Mouse (Mus musculus): ENCODE measurements around the gene Gp5. TPM values are rescaled to one million over a fixed set of nuclear protein-coding genes. Genes with fewer than 3 reads are reported as not detected.

The Gp5 gene
- polyA plus RNA-seq, 1 experiment, result 0.96 TPM

GRCm38 (mm10) chr16:30302686-30303085 lies 7.9 kb downstream of the Gp5 start:
- TF ChIP-seq CTCF (IDR thresholded peaks at IDR 0.05; ENCODE audit: borderline replicate concordance, extremely low read depth, insufficient read depth, insufficient read length) (no peak), POLR2A (IDR thresholded peaks at IDR 0.05; ENCODE audit: borderline replicate concordance, extremely low read depth, insufficient read depth, insufficient read length, poor library complexity, severe bottlenecking) (no peak)
- DNase-seq (ENCODE audit: low read depth), result no peak

GRCm38 (mm10) chr16:30299711-30300277 lies 10.8 kb downstream of the Gp5 start:
- TF ChIP-seq CTCF (IDR thresholded peaks at IDR 0.05; ENCODE audit: borderline replicate concordance, extremely low read depth, insufficient read depth, insufficient read length) (no peak), POLR2A (IDR thresholded peaks at IDR 0.05; ENCODE audit: borderline replicate concordance, extremely low read depth, insufficient read depth, insufficient read length, poor library complexity, severe bottlenecking) (no peak)
- DNase-seq (ENCODE audit: low read depth), result no peak

- TF ChIP-seq CTCF (IDR thresholded peaks at IDR 0.05; ENCODE audit: borderline replicate concordance, extremely low read depth, insufficient read depth, insufficient read length), result no peak
- TF ChIP-seq POLR2A (IDR thresholded peaks at IDR 0.05; ENCODE audit: borderline replicate concordance, extremely low read depth, insufficient read depth, insufficient read length, poor library complexity, severe bottlenecking), result no peak
- no peak for DNase-seq (ENCODE audit: low read depth)
Observed at GRCm38 (mm10) chr16:30297450-30297849, 13.1 kb downstream of the Gp5 start.

GRCm38 (mm10) chr16:30296601-30297275 lies 13.8 kb downstream of the Gp5 start:
- TF ChIP-seq POLR2A (IDR thresholded peaks at IDR 0.05; ENCODE audit: borderline replicate concordance, extremely low read depth, insufficient read depth, insufficient read length, poor library complexity, severe bottlenecking) (no peak), CTCF (IDR thresholded peaks at IDR 0.05; ENCODE audit: borderline replicate concordance, extremely low read depth, insufficient read depth, insufficient read length) (no peak)
- no peak for DNase-seq (ENCODE audit: low read depth)

- TF ChIP-seq CTCF (IDR thresholded peaks at IDR 0.05; ENCODE audit: borderline replicate concordance, extremely low read depth, insufficient read depth, insufficient read length) (no peak), POLR2A (IDR thresholded peaks at IDR 0.05; ENCODE audit: borderline replicate concordance, extremely low read depth, insufficient read depth, insufficient read length, poor library complexity, severe bottlenecking) (no peak)
- DNase-seq (ENCODE audit: low read depth), result no peak
Observed at GRCm38 (mm10) chr16:30295106-30295505, 15.5 kb downstream of the Gp5 start.

GRCm38 (mm10) chr16:30290436-30290835 lies 20.1 kb downstream of the Gp5 start:
- TF ChIP-seq CTCF (IDR thresholded peaks at IDR 0.05; ENCODE audit: borderline replicate concordance, extremely low read depth, insufficient read depth, insufficient read length) (no peak), POLR2A (IDR thresholded peaks at IDR 0.05; ENCODE audit: borderline replicate concordance, extremely low read depth, insufficient read depth, insufficient read length, poor library complexity, severe bottlenecking) (no peak)
- DNase-seq (ENCODE audit: low read depth), result peak; percentile 31

GRCm38 (mm10) chr16:30285701-30286100 lies 24.9 kb downstream of the Gp5 start:
- DNase-seq (ENCODE audit: low read depth), result no peak
- TF ChIP-seq CTCF (IDR thresholded peaks at IDR 0.05; ENCODE audit: borderline replicate concordance, extremely low read depth, insufficient read depth, insufficient read length), result no peak
- TF ChIP-seq POLR2A (IDR thresholded peaks at IDR 0.05; ENCODE audit: borderline replicate concordance, extremely low read depth, insufficient read depth, insufficient read length, poor library complexity, severe bottlenecking), result no peak

GRCm38 (mm10) chr16:30283743-30284337 lies 26.7 kb downstream of the Gp5 start:
- peak; percentile 85 for TF ChIP-seq CTCF (IDR thresholded peaks at IDR 0.05; ENCODE audit: borderline replicate concordance, extremely low read depth, insufficient read depth, insufficient read length)
- TF ChIP-seq POLR2A (IDR thresholded peaks at IDR 0.05; ENCODE audit: borderline replicate concordance, extremely low read depth, insufficient read depth, insufficient read length, poor library complexity, severe bottlenecking), result no peak
- DNase-seq (ENCODE audit: low read depth), result peak; percentile 78

GRCm38 (mm10) chr16:30282844-30283495 lies 27.6 kb downstream of the Gp5 start, which contains the start of gene Lrrc15:
TSS of gene Lrrc15 (minus strand) at chr16:30283256.
- peak; percentile 18 for DNase-seq (ENCODE audit: low read depth)
- TF ChIP-seq POLR2A (IDR thresholded peaks at IDR 0.05; ENCODE audit: borderline replicate concordance, extremely low read depth, insufficient read depth, insufficient read length, poor library complexity, severe bottlenecking), result no peak
- peak; percentile 37; the same call in 1 of the 2 replicates for TF ChIP-seq CTCF (IDR thresholded peaks at IDR 0.05; ENCODE audit: borderline replicate concordance, extremely low read depth, insufficient read depth, insufficient read length)

GRCm38 (mm10) chr16:30280676-30281297 lies 29.8 kb downstream of the Gp5 start:
- DNase-seq (ENCODE audit: low read depth), result no peak
- no peak for TF ChIP-seq CTCF (IDR thresholded peaks at IDR 0.05; ENCODE audit: borderline replicate concordance, extremely low read depth, insufficient read depth, insufficient read length)
- no peak for TF ChIP-seq POLR2A (IDR thresholded peaks at IDR 0.05; ENCODE audit: borderline replicate concordance, extremely low read depth, insufficient read depth, insufficient read length, poor library complexity, severe bottlenecking)

GRCm38 (mm10) chr16:30278406-30278805 lies 32.2 kb downstream of the Gp5 start:
- peak; percentile 22 for DNase-seq (ENCODE audit: low read depth)
- TF ChIP-seq CTCF (IDR thresholded peaks at IDR 0.05; ENCODE audit: borderline replicate concordance, extremely low read depth, insufficient read depth, insufficient read length) (no peak), POLR2A (IDR thresholded peaks at IDR 0.05; ENCODE audit: borderline replicate concordance, extremely low read depth, insufficient read depth, insufficient read length, poor library complexity, severe bottlenecking) (no peak)

Measured in brain, embryonic 14.5 days (tissue).